Mouse (Mus musculus): ENCODE results near the gene Sfxn5. TPM values are rescaled to one million over a fixed set of nuclear protein-coding genes. Genes with fewer than 3 reads are reported as not detected.

Gene Sfxn5
- polyA plus RNA-seq, 2 experiments: 0.77 to 1.2 TPM

DNA sequence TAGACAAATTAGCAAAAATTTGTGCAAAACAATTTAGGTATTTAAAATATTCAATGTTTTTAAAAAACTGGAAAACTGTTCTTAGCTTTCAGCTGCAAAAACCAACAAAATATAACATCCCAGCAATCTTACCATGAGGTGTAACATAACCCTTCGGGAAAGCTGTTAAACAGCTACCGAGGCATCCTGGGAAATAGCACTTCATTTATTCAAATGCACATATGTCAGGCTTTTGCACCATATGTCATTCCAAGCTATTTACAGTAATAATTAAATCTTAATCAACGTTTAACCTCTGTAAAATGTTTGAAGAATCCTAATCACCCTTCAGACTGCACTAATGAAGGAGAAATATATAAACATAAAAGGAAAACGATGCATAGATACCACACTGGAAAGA, 115.0 kb downstream of the Sfxn5 start:
- no peaks in the 10 kb centered on the region for H3K4me1 ChIP-seq (replicated peaks; ENCODE audit: control insufficient read depth in 2 of 2, insufficient read depth in 2 of 2, low read length in 1 of 2)
- DNase-seq (ENCODE audit: low read depth in 3 of 3, low spot score in 3 of 3): no peak
- H3K9ac ChIP-seq (replicated peaks): no peak overlapping the region
- TF ChIP-seq CTCF (IDR thresholded peaks at IDR 0.05; ENCODE audit: low read depth) (no peak), EP300 (IDR thresholded peaks at IDR 0.05; ENCODE audit: low read depth) (no peak)
- ATAC-seq (ENCODE audit: insufficient read depth): no peak
- 62% methylated on average over 4 of the region's 4 CpGs for WGBS (ENCODE audit: insufficient replicate concordance)
- H3K27ac ChIP-seq: no peak overlapping the region
- H3K9me3 ChIP-seq (ENCODE audit: control insufficient read depth, low read length): no peaks in the 10 kb centered on the region
- H3K36me3 ChIP-seq (replicated peaks; ENCODE audit: control insufficient read depth, insufficient read depth, low read depth): no peaks in the 10 kb centered on the region
- no peak overlapping the region for H3K4me3 ChIP-seq (ENCODE audit: insufficient read depth in 1 of 2, low read depth in 2 of 2, low read length in 2 of 2)
- H3K27me3 ChIP-seq (ENCODE audit: control insufficient read depth, insufficient read depth, low read length): no peaks in the 10 kb centered on the region
- H3K4me2 ChIP-seq (ENCODE audit: low read depth): no peak overlapping the region

DNA sequence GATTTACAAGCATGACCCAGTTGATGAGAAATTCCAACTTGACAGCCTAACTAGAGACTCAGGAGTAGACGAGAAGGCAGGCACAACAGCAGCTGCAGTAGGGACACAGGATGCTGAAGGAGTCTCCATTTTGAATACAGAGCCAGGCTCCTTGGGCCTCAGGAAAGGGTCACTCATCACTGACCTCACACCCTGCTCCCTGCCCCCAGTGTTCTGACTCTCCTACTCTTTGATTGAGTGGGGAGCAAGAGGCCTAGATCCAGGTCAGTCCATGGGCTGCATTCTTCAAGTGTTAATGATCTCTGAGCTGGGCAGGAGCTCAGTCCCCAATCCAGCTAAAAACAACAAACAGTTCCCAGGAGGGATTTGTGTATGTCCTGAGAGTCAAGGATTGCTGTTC, 122.5 kb downstream of the Sfxn5 start:
- Histone ChIP-seq H3K4me3 (ENCODE audit: insufficient read depth in 1 of 2, low read depth in 2 of 2, low read length in 2 of 2) (no peak overlapping the region), H3K9me3 (ENCODE audit: control insufficient read depth, low read length) (no peaks in the 10 kb centered on the region), H3K4me2 (ENCODE audit: low read depth) (no peak overlapping the region), H3K27me3 (ENCODE audit: control insufficient read depth, insufficient read depth, low read length) (no peaks in the 10 kb centered on the region; the same call in 1 of the 2 replicates), H3K36me3 (replicated peaks; ENCODE audit: control insufficient read depth, insufficient read depth, low read depth) (no peaks in the 10 kb centered on the region), H3K27ac (no peak overlapping the region), H3K4me1 (replicated peaks; ENCODE audit: control insufficient read depth in 2 of 2, insufficient read depth in 2 of 2, low read length in 1 of 2) (no peaks in the 10 kb centered on the region), H3K9ac (replicated peaks) (no peak overlapping the region)
- no peak for TF ChIP-seq EP300 (IDR thresholded peaks at IDR 0.05; ENCODE audit: low read depth)
- no peak for TF ChIP-seq CTCF (IDR thresholded peaks at IDR 0.05; ENCODE audit: low read depth)
- 38% methylated on average over 1 of the region's 1 CpGs for WGBS (ENCODE audit: insufficient replicate concordance)
- ATAC-seq (ENCODE audit: insufficient read depth) (no peak), DNase-seq (ENCODE audit: low read depth in 3 of 3, low spot score in 3 of 3) (no peak)

GRCm38 (mm10) chr6:85209226-85209967, 123.8 kb downstream of the Sfxn5 start:
- H3K4me1 ChIP-seq (replicated peaks; ENCODE audit: control insufficient read depth in 2 of 2, insufficient read depth in 2 of 2, low read length in 1 of 2): no peaks in the 10 kb centered on the region
- H3K4me3 ChIP-seq (ENCODE audit: insufficient read depth in 1 of 2, low read depth in 2 of 2, low read length in 2 of 2): no peak overlapping the region
- DNase-seq (ENCODE audit: low read depth in 3 of 3, low spot score in 3 of 3): no peak
- TF ChIP-seq EP300 (IDR thresholded peaks at IDR 0.05; ENCODE audit: low read depth) (no peak), CTCF (IDR thresholded peaks at IDR 0.05; ENCODE audit: low read depth) (no peak)
- H3K36me3 ChIP-seq (replicated peaks; ENCODE audit: control insufficient read depth, insufficient read depth, low read depth): no peaks in the 10 kb centered on the region
- H3K27ac ChIP-seq: no peak overlapping the region
- H3K4me2 ChIP-seq (ENCODE audit: low read depth): no peak overlapping the region
- no peak overlapping the region for H3K9ac ChIP-seq (replicated peaks)
- no peak for ATAC-seq (ENCODE audit: insufficient read depth)
- no peaks in the 10 kb centered on the region for H3K9me3 ChIP-seq (ENCODE audit: control insufficient read depth, low read length)
- WGBS (ENCODE audit: insufficient replicate concordance): 62% methylated on average over 8 of the region's 9 CpGs
- no peaks in the 10 kb centered on the region; the same call in 1 of the 2 replicates for H3K27me3 ChIP-seq (ENCODE audit: control insufficient read depth, insufficient read depth, low read length)

GRCm38 (mm10) chr6:85207345-85207744, 125.9 kb downstream of the Sfxn5 start:
- WGBS (ENCODE audit: insufficient replicate concordance): 48% methylated on average over 5 of the region's 5 CpGs
- Histone ChIP-seq H3K4me2 (ENCODE audit: low read depth) (no peak overlapping the region), H3K27ac (no peak overlapping the region), H3K9ac (replicated peaks) (no peak overlapping the region), H3K4me1 (replicated peaks; ENCODE audit: control insufficient read depth in 2 of 2, insufficient read depth in 2 of 2, low read length in 1 of 2) (no peaks in the 10 kb centered on the region), H3K9me3 (ENCODE audit: control insufficient read depth, low read length) (no peaks in the 10 kb centered on the region), H3K36me3 (replicated peaks; ENCODE audit: control insufficient read depth, insufficient read depth, low read depth) (no peaks in the 10 kb centered on the region), H3K4me3 (ENCODE audit: insufficient read depth in 1 of 2, low read depth in 2 of 2, low read length in 2 of 2) (no peak overlapping the region), H3K27me3 (ENCODE audit: control insufficient read depth, insufficient read depth, low read length) (no peaks in the 10 kb centered on the region; the same call in 1 of the 2 replicates)
- DNase-seq (ENCODE audit: low read depth in 3 of 3, low spot score in 3 of 3) (no peak), ATAC-seq (ENCODE audit: insufficient read depth) (no peak)
- TF ChIP-seq CTCF (IDR thresholded peaks at IDR 0.05; ENCODE audit: low read depth): no peak
- no peak for TF ChIP-seq EP300 (IDR thresholded peaks at IDR 0.05; ENCODE audit: low read depth)

DNA sequence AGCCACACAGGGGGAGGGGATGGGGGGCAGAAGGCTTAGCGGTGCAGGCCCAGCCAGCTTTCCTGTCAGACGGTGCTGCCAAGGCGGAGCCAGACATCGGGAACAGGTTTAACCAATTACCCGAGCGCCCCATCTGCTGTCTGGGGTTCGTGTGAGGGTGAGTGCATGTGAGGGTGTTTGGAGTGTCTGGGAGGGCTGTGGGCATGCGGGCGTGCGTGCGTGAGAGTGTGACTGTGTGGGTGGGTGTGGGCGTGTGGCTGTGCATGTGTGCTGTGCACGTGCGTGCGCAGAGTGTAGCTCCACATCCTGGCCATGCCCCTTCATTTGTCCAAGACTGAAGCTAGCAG, 126.3 kb downstream of the Sfxn5 start:
- DNase-seq (ENCODE audit: low read depth in 3 of 3, low spot score in 3 of 3): no peak
- Histone ChIP-seq H3K9me3 (ENCODE audit: control insufficient read depth, low read length) (no peaks in the 10 kb centered on the region), H3K4me3 (ENCODE audit: insufficient read depth in 1 of 2, low read depth in 2 of 2, low read length in 2 of 2) (no peak overlapping the region), H3K27ac (no peak overlapping the region), H3K9ac (replicated peaks) (no peak overlapping the region), H3K27me3 (ENCODE audit: control insufficient read depth, insufficient read depth, low read length) (no peaks in the 10 kb centered on the region; the same call in 1 of the 2 replicates), H3K36me3 (replicated peaks; ENCODE audit: control insufficient read depth, insufficient read depth, low read depth) (no peaks in the 10 kb centered on the region), H3K4me1 (replicated peaks; ENCODE audit: control insufficient read depth in 2 of 2, insufficient read depth in 2 of 2, low read length in 1 of 2) (no peaks in the 10 kb centered on the region), H3K4me2 (ENCODE audit: low read depth) (no peak overlapping the region)
- whole genome bisulfite sequencing (ENCODE audit: insufficient replicate concordance): 46% methylated on average over 15 of the region's 15 CpGs
- TF ChIP-seq CTCF (IDR thresholded peaks at IDR 0.05; ENCODE audit: low read depth) (no peak), EP300 (IDR thresholded peaks at IDR 0.05; ENCODE audit: low read depth) (no peak)
- no peak for ATAC-seq (ENCODE audit: insufficient read depth)

Data from liver, embryonic 14.5 days (tissue).